Mouse (Mus musculus) neural tube, embryonic 13.5 days (tissue): Measurements from ENCODE around the gene Wdr59. TPM values are rescaled to one million over a fixed set of nuclear protein-coding genes. Genes with fewer than 3 reads are reported as not detected.
"Not testable (repeated sequence)": the region's sequence is repeated elsewhere in the genome, so short reads cannot be mapped to it uniquely, and the experiment has no call there.

ENCODE experiments used
- ATAC-seq: fragments of 200-750 bp; cut with Nextera tagmentation; 2 replicates; pipeline ENCODE4 v1.8.0; 2017; ENCODE audit warnings: low read depth, mild to moderate bottlenecking, moderate TSS enrichment, moderate library complexity
- H3K27ac ChIP-seq: fragments of 300-500 bp; sonication (generic); replicated peaks from 2 replicates; pipeline ENCODE4 v1.5.1; 2015; ENCODE audit warnings: moderate library complexity, mild to moderate bottlenecking, inconsistent platforms
- H3K27me3 ChIP-seq: fragments of 300-500 bp; sonication (generic); 2 replicates; pipeline ENCODE4 v1.6.1; 2015; ENCODE audit warnings: mild to moderate bottlenecking, inconsistent platforms
- H3K36me3 ChIP-seq: fragments of 300-500 bp; sonication (generic); 2 replicates; pipeline ENCODE4 v1.6.1; 2015; ENCODE audit warnings: mild to moderate bottlenecking, inconsistent platforms
- H3K4me1 ChIP-seq: fragments of 300-500 bp; sonication (generic); replicated peaks from 2 replicates; pipeline ENCODE4 v1.6.1; 2015; ENCODE audit warnings: inconsistent platforms
- H3K4me2 ChIP-seq: fragments of 300-500 bp; sonication (generic); 2 replicates; pipeline ENCODE4 v1.6.1; 2015; ENCODE audit warnings: inconsistent platforms, mild to moderate bottlenecking, moderate library complexity
- H3K4me3 ChIP-seq: fragments of 300-500 bp; sonication (generic); 2 replicates; pipeline ENCODE4 v1.5.1; 2015; ENCODE audit warnings: mild to moderate bottlenecking, inconsistent platforms
- H3K9ac ChIP-seq: fragments of 300-500 bp; sonication (generic); 2 replicates; pipeline ENCODE4 v1.6.1; 2015; ENCODE audit warnings: moderate library complexity, mild to moderate bottlenecking, inconsistent platforms
- H3K9me3 ChIP-seq: fragments of 300-500 bp; sonication (generic); 2 replicates; pipeline ENCODE4 v1.6.1; 2016; ENCODE audit warnings: inconsistent platforms
- whole genome bisulfite sequencing: fragments of 180-500 bp; shearing (Covaris S2); methylation state at CpG from one replicate; pipeline ENCODE4 v1.1.7; 2015; 5-methylcytosine and 5-hydroxymethylcytosine counted together
- polyA plus RNA-seq: library from polyadenylated mRNA; unstranded; fragments of >200 nt; fragmentation: Nextera tagmentation; extraction: Ambion mirVana; gene quantifications from 2 replicates; pipeline ENCODE4 v1.2.1, GENCODE M21; 2015

Gene Wdr59
- polyA plus RNA-seq, 1 experiment from 2014 or later, result 8.5 TPM

GRCm38 (mm10) chr8:111513446-111513845, 8.4 kb downstream of the Wdr59 start:
- H3K9me3 ChIP-seq, result 0 out of 2 replicates have a peak, but pooled peaks cover 4% of the 10 kb centered on the region
- no peak overlapping the region for H3K27ac ChIP-seq
- no peak overlapping the region for H3K4me3 ChIP-seq
- H3K36me3 ChIP-seq, result no peaks in the 10 kb centered on the region; the same call in 1 of the 2 replicates
- no peak for ATAC-seq
- 82% methylated on average over 8 of the region's 8 CpGs for WGBS
- no peaks in the 10 kb centered on the region for H3K27me3 ChIP-seq
- no peak overlapping the region for H3K9ac ChIP-seq
- no peak overlapping the region for H3K4me2 ChIP-seq
- H3K4me1 ChIP-seq, result peaks cover 6% of the 10 kb centered on the region; the same call in 1 of the 2 replicates

GRCm38 (mm10) chr8:111512941-111513340, 9.0 kb downstream of the Wdr59 start:
- no peak overlapping the region for H3K27ac ChIP-seq
- H3K4me1 ChIP-seq, result peaks cover 6% of the 10 kb centered on the region; the same call in 1 of the 2 replicates
- no peak overlapping the region for H3K9ac ChIP-seq
- H3K4me2 ChIP-seq, result no peak overlapping the region
- 84% methylated on average over 7 of the region's 7 CpGs for WGBS
- H3K4me3 ChIP-seq, result no peak overlapping the region
- ATAC-seq, result no peak
- no peaks in the 10 kb centered on the region for H3K27me3 ChIP-seq
- no peaks in the 10 kb centered on the region; the same call in 1 of the 2 replicates for H3K36me3 ChIP-seq
- H3K9me3 ChIP-seq, result no peaks in the 10 kb centered on the region

GRCm38 (mm10) chr8:111510401-111510800, 11.5 kb downstream of the Wdr59 start:
- Histone ChIP-seq H3K9ac (no peak overlapping the region), H3K4me1 (peaks cover 6% of the 10 kb centered on the region; the same call in 1 of the 2 replicates), H3K36me3 (no peaks in the 10 kb centered on the region), H3K9me3 (no peaks in the 10 kb centered on the region), H3K4me3 (no peak overlapping the region), H3K27me3 (no peaks in the 10 kb centered on the region), H3K27ac (no peak overlapping the region), H3K4me2 (no peak overlapping the region)
- WGBS, result 70% methylated on average over 4 of the region's 4 CpGs
- no peak for ATAC-seq

GRCm38 (mm10) chr8:111509278-111509677, 12.6 kb downstream of the Wdr59 start:
- Histone ChIP-seq H3K9me3 (no peaks in the 10 kb centered on the region), H3K27me3 (no peaks in the 10 kb centered on the region), H3K36me3 (peaks cover 3% of the 10 kb centered on the region), H3K27ac (no peak overlapping the region), H3K4me2 (no peak overlapping the region), H3K4me1 (peaks cover 6% of the 10 kb centered on the region; the same call in 1 of the 2 replicates), H3K9ac (no peak overlapping the region), H3K4me3 (no peak overlapping the region)
- ATAC-seq, result no peak
- 88% methylated on average over 11 of the region's 11 CpGs for WGBS

- ATAC-seq, result no peak
Observed at GRCm38 (mm10) chr8:111508566-111508965, 13.3 kb downstream of the Wdr59 start.

GRCm38 (mm10) chr8:111501724-111502464, 20.0 kb downstream of the Wdr59 start:
- no peak for ATAC-seq
- H3K9me3 ChIP-seq, result no peaks in the 10 kb centered on the region

More at GRCm38 (mm10) chr8:111508566-111508965, 13.3 kb downstream of the Wdr59 start:
- H3K36me3 ChIP-seq, result peaks cover 11% of the 10 kb centered on the region
- peaks cover 6% of the 10 kb centered on the region; the same call in 1 of the 2 replicates for H3K4me1 ChIP-seq
- no peak overlapping the region for H3K4me2 ChIP-seq
- H3K27me3 ChIP-seq, result no peaks in the 10 kb centered on the region
- H3K9me3 ChIP-seq, result no peaks in the 10 kb centered on the region
- H3K27ac ChIP-seq, result no peak overlapping the region
- 32% methylated on average over 2 of the region's 2 CpGs for WGBS
- H3K4me3 ChIP-seq, result no peak overlapping the region
- no peak overlapping the region for H3K9ac ChIP-seq

GRCm38 (mm10) chr8:111498249-111498648, 23.6 kb downstream of the Wdr59 start:
- not testable (repeated sequence) for H3K9ac ChIP-seq

More at GRCm38 (mm10) chr8:111501724-111502464, 20.0 kb downstream of the Wdr59 start:
- Histone ChIP-seq H3K36me3 (peaks cover 56% of the 10 kb centered on the region), H3K9ac (no peak overlapping the region), H3K4me1 (no peaks in the 10 kb centered on the region), H3K27me3 (no peaks in the 10 kb centered on the region), H3K4me2 (no peak overlapping the region), H3K4me3 (no peak overlapping the region), H3K27ac (no peak overlapping the region)
- 73% methylated on average over 11 of the region's 11 CpGs for WGBS

GRCm38 (mm10) chr8:111496326-111496725, 25.6 kb downstream of the Wdr59 start:
- Histone ChIP-seq H3K4me3 (no peak overlapping the region), H3K9ac (no peak overlapping the region), H3K4me2 (no peak overlapping the region), H3K36me3 (peaks cover 60% of the 10 kb centered on the region), H3K27ac (no peak overlapping the region), H3K27me3 (no peaks in the 10 kb centered on the region), H3K9me3 (no peaks in the 10 kb centered on the region), H3K4me1 (no peaks in the 10 kb centered on the region)
- no peak for ATAC-seq
- WGBS, result 91% methylated on average over 7 of the region's 7 CpGs

More at GRCm38 (mm10) chr8:111498249-111498648, 23.6 kb downstream of the Wdr59 start:
- not testable (repeated sequence) for H3K4me3 ChIP-seq, H3K27me3 ChIP-seq, H3K4me1 ChIP-seq, ATAC-seq, H3K27ac ChIP-seq, H3K9me3 ChIP-seq, H3K4me2 ChIP-seq
- H3K36me3 ChIP-seq, result peaks cover 68% of the 10 kb centered on the region
- WGBS, result 91% methylated on average over 6 of the region's 6 CpGs

- WGBS, result 97% methylated on average over 3 of the region's 3 CpGs
- H3K4me3 ChIP-seq, result no peak overlapping the region
- no peak overlapping the region for H3K4me2 ChIP-seq
- H3K27me3 ChIP-seq, result no peaks in the 10 kb centered on the region
- no peak overlapping the region for H3K9ac ChIP-seq
- no peak for ATAC-seq
- peaks cover 38% of the 10 kb centered on the region for H3K36me3 ChIP-seq
- no peaks in the 10 kb centered on the region for H3K4me1 ChIP-seq
- H3K27ac ChIP-seq, result no peak overlapping the region
- no peaks in the 10 kb centered on the region for H3K9me3 ChIP-seq
Observed at GRCm38 (mm10) chr8:111493176-111493575, 28.7 kb downstream of the Wdr59 start.

GRCm38 (mm10) chr8:111492508-111492907, 29.4 kb downstream of the Wdr59 start:
- 91% methylated on average over 9 of the region's 9 CpGs for WGBS
- no peak overlapping the region for H3K9ac ChIP-seq
- ATAC-seq, result no peak
- no peaks in the 10 kb centered on the region for H3K27me3 ChIP-seq
- H3K36me3 ChIP-seq, result peaks cover 31% of the 10 kb centered on the region
- H3K4me1 ChIP-seq, result no peaks in the 10 kb centered on the region
- H3K4me3 ChIP-seq, result no peak overlapping the region
- H3K27ac ChIP-seq, result no peak overlapping the region
- H3K4me2 ChIP-seq, result no peak overlapping the region
- H3K9me3 ChIP-seq, result no peaks in the 10 kb centered on the region

GRCm38 (mm10) chr8:111491191-111491590, 30.7 kb downstream of the Wdr59 start:
- H3K27ac ChIP-seq, result no peak overlapping the region; the same call in 1 of the 2 replicates
- H3K9ac ChIP-seq, result no peak overlapping the region
- H3K27me3 ChIP-seq, result no peaks in the 10 kb centered on the region
- peaks cover 31% of the 10 kb centered on the region for H3K36me3 ChIP-seq
- H3K4me2 ChIP-seq, result no peak overlapping the region
- H3K4me3 ChIP-seq, result no peak overlapping the region
- no peak for ATAC-seq
- no peaks in the 10 kb centered on the region for H3K9me3 ChIP-seq
- H3K4me1 ChIP-seq, result no peaks in the 10 kb centered on the region
- 74% methylated on average over 7 of the region's 7 CpGs for WGBS

- WGBS, result 88% methylated on average over 10 of the region's 10 CpGs
- no peak overlapping the region for H3K27ac ChIP-seq
Observed at GRCm38 (mm10) chr8:111490034-111490591, 31.8 kb downstream of the Wdr59 start.

More at GRCm38 (mm10) chr8:111490034-111490591, 31.8 kb downstream of the Wdr59 start:
- Histone ChIP-seq H3K9me3 (no peaks in the 10 kb centered on the region), H3K27me3 (no peaks in the 10 kb centered on the region), H3K4me2 (no peak overlapping the region), H3K4me1 (no peaks in the 10 kb centered on the region), H3K9ac (no peak overlapping the region), H3K36me3 (peaks cover 28% of the 10 kb centered on the region), H3K4me3 (no peak overlapping the region)
- no peak for ATAC-seq
